Mouse (Mus musculus) neutrophil, adult 83 days (primary cell): ENCODE results near the gene Pla2g7. TPM values are rescaled to one million over a fixed set of nuclear protein-coding genes. Genes with fewer than 3 reads are reported as not detected.

Experiments used
- total RNA-seq, 2 experiments: library from RNA; stranded (reverse); gene quantifications; one replicate each; pipeline ENCODE4 v1.2.4; 2023

Pla2g7 gene
- 100 to 1,000 TPM in 1 of 2 experiments, 10 to 100 TPM in 1; 82.2 to 102 TPM for total RNA-seq

DNA sequence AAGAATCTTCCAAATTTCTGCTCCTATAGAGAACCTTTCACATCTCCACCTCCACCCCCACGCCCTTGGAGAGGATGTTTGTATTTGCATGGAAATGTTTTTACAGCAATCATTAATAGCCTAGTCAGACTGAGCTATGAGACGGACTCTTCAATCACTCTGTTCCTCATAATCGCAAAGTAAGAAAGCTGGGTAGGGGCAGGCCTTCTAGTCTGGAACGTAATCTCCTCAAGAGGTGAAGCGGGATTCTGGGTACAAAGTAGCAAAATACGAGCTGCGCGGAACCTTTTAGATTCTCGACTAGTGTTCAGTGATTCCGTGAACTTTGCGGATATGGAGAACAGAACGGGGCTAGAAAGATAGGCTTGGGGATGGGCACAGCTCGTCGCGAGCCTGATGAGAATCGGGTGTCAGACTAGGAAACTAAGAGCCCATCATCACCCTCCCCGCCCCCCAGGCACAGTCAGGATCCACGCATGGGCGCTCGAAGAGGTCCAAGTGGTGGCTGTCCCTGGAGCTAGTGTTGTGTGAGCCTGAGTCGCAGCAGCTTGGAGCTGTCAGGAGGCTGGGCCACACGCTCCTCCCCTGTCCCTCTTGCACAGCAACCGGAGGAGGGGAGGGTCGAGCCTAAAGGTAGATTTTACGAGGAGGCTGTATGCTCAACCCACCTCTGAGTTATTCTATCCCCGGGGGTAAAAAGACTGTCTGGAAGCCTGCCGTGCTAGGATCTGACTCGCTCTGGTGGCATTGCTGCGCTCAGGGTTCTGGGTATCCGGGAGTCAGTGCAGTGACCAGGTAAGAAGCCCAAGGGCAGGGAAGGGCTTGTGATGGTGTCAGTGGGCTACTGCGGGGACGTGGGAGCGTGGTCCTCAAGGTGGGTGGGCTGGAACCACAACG is at the start of gene Pla2g7:
TSS of gene Pla2g7 (plus strand) at position 107 of the 897 bp plus-strand sequence.

DNA sequence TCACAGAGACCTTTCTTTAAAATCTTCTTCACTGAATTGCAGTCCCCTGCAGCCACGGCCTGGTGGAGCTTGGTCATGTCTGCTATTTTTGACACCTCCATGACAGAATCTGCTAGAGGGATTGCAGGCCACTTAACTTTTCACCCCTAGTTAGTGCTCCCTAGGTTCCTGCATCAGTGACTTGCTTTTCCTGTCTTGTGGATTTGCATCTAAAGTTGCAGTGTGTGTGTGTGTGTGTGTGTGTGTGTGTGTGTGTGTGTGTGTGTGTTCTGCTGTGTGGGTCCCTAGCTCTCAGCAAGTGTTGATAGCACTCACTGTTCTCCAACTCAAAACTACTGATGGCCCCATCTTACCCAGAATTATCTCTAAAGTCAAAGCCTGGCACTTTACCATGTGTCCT is 24.4 kb upstream of the Pla2g7 start, which contains the start of gene Ankrd66:
TSS of gene Ankrd66 (minus strand) at position 101 of the 400 bp plus-strand sequence.

DNA sequence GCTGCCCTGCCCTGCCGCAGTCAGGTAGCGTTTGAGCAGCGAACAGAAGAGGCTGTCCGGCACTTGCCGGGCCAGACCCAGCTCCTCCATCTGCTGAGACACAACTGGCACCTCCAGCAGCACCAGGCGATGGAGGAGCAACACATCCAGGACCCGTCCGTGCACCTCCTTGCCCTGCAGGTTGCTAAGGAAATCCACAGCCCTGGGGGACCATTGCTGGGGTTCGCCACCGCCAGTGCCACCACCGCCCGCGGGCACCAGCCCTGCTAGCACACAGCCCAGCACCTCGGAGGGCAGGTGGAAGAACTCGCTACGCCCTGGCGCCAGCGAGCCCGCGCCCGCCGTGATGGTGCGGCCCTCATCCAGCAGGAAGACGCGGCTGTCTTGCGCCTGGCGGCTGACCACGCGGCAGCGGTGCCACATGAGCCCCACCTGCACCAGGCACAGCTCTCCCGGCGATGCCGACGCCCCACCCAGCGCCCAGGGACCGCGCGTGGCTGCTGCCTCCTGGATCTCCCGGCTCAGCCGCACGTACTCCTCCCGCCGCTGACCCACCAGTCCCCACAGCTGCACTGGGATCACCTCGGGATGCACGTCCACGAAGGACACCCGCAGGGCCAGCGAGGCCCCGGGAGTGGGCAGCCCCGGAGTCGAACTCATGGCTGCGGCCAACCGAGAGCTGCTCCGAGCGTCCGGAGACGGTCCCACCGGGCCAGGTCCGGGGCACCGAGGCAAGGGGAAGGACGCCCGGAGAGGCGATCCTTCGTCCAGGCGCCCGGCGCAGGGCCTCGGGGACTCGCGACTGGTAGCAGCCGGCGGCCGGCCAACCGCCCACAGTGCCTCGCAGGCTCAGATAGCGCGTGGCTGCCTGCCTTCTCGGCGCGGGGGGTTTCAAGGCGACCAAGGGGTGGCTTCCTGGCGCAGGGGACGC is 61.9 kb downstream of the Pla2g7 start, which contains the start of gene Tdrd6:
TSS of gene Tdrd6 (minus strand) at position 804 of the 931 bp plus-strand sequence.

Other genes with a start within 250 kb of the Pla2g7 start
- gene Adgrf5, start 207.6 kb upstream of the Pla2g7 start, total RNA-seq, result under 1 TPM; 0.18 to 0.42 TPM
- gene Mep1a, start 65.3 kb upstream of the Pla2g7 start, total RNA-seq, result not detected
- gene Ankrd66, start 24.5 kb upstream of the Pla2g7 start, total RNA-seq, result 1 to 10 TPM in 1 of 2 experiments, under 1 TPM in 1; 0.44 to 1.0 TPM
- not detected for gene Tdrd6, start 62.2 kb downstream of the Pla2g7 start, total RNA-seq
- 1 to 10 TPM; 2.4 to 4.2 TPM for gene Slc25a27, start 99.1 kb downstream of the Pla2g7 start, total RNA-seq
- 1 to 10 TPM; 5.8 to 7.0 TPM for gene Cyp39a1, start 99.3 kb downstream of the Pla2g7 start, total RNA-seq
- under 1 TPM; 0.15 to 0.48 TPM for gene Rcan2, start 233.3 kb downstream of the Pla2g7 start, total RNA-seq